Comparison of ENCODE assay signal across 8 mouse cellular contexts in the genomic region with DNA sequence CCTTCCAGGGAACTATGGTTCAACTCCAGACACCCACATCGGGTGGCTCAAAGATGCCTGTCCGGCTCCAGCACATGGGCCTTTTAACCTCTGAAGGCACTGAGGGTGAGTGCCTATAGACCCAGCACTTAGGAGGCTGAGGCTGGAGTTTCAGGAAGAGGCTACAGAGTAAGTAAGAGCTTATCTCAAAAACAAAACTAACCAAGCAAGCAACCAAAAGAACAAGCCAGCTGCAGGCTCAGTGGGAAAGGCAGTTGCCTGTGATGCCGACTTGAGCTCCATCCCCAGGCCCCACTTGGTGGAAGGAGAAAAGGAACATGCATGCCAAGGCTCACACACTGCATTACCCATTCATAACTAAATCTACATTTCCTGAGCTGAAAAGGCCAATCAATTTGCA. TPM values are rescaled to one million over a fixed set of nuclear protein-coding genes. Genes with fewer than 3 reads are reported as not detected.
DNase-seq lines count a peak whose midpoint lies in the region; ATAC-seq and TF ChIP-seq lines count a peak whose summit lies in the region.

No protein-coding gene starts in this region.

- peaks cover 7% of the 10 kb centered on the region for H3K4me1 ChIP-seq in liver, embryonic 11.5 days (replicated peaks; ENCODE audit: control insufficient read depth, insufficient read depth, low read length)
- H3K4me1 ChIP-seq in embryonic facial prominence, embryonic 14.5 days (ENCODE audit: control insufficient read depth, insufficient read depth, low read length): 0 out of 2 replicates have a peak, but pooled peaks cover 3% of the 10 kb centered on the region
- peaks cover 6% of the 10 kb centered on the region; the same call in 1 of the 2 replicates for H3K4me1 ChIP-seq in limb, embryonic 14.5 days (ENCODE audit: control insufficient read depth, insufficient read depth, low read length)
- no peaks in the 10 kb centered on the region for H3K4me1 ChIP-seq in stomach, embryonic 16.5 days (ENCODE audit: control insufficient read depth, insufficient read depth, low read length)

- no peaks in the 10 kb centered on the region for H3K36me3 ChIP-seq in liver, embryonic 11.5 days (ENCODE audit: control insufficient read depth, insufficient read depth, low read length)
- no peaks in the 10 kb centered on the region for H3K36me3 ChIP-seq in embryonic facial prominence, embryonic 14.5 days (ENCODE audit: control insufficient read depth, insufficient read depth, low read length)
- no peaks in the 10 kb centered on the region for H3K36me3 ChIP-seq in limb, embryonic 14.5 days (ENCODE audit: control insufficient read depth, insufficient read depth, low read length)
- no peaks in the 10 kb centered on the region for H3K36me3 ChIP-seq in stomach, embryonic 16.5 days (ENCODE audit: control insufficient read depth, insufficient read depth, low read length)

- H3K9ac ChIP-seq in liver, embryonic 11.5 days (ENCODE audit: low read depth, low read length): peak overlapping the region; percentile 62
- peak overlapping the region; percentile 60; the same call in 1 of the 2 replicates for H3K9ac ChIP-seq in embryonic facial prominence, embryonic 14.5 days (ENCODE audit: low read depth, low read length)
- H3K9ac ChIP-seq in limb, embryonic 14.5 days (ENCODE audit: low read depth, low read length, severe bottlenecking): no peak overlapping the region
- no peak overlapping the region for H3K9ac ChIP-seq in stomach, embryonic 16.5 days (ENCODE audit: low read length)

- H3K9me3 ChIP-seq in liver, embryonic 11.5 days (ENCODE audit: control insufficient read depth, low read length): no peaks in the 10 kb centered on the region; the same call in 1 of the 2 replicates
- no peaks in the 10 kb centered on the region for H3K9me3 ChIP-seq in embryonic facial prominence, embryonic 14.5 days (ENCODE audit: control insufficient read depth, low read length)
- no peaks in the 10 kb centered on the region for H3K9me3 ChIP-seq in limb, embryonic 14.5 days (ENCODE audit: control insufficient read depth, low read length)
- no peaks in the 10 kb centered on the region for H3K9me3 ChIP-seq in stomach, embryonic 16.5 days (replicated peaks; ENCODE audit: control insufficient read depth, low read length)

- WGBS in liver, embryonic 11.5 days: 55% methylated on average over 3 of the region's 3 CpGs
- WGBS in embryonic facial prominence, embryonic 14.5 days: 44% methylated on average over 3 of the region's 3 CpGs
- WGBS in limb, embryonic 14.5 days: 51% methylated on average over 3 of the region's 3 CpGs
- 62% methylated on average over 3 of the region's 3 CpGs for WGBS in stomach, embryonic 16.5 days

- ATAC-seq in liver, embryonic 11.5 days (replicated peaks; ENCODE audit: low FRiP score): no peak
- no peak for ATAC-seq in embryonic facial prominence, embryonic 14.5 days (ENCODE audit: low read depth)
- no peak for ATAC-seq in limb, embryonic 14.5 days (ENCODE audit: low FRiP score, low read depth)
- no peak for ATAC-seq in stomach, embryonic 16.5 days (ENCODE audit: insufficient read depth, low FRiP score)

- H3K27me3 ChIP-seq in liver, embryonic 11.5 days (replicated peaks; ENCODE audit: control insufficient read depth, insufficient read depth, low read length): no peaks in the 10 kb centered on the region
- peaks cover 10% of the 10 kb centered on the region; the same call in 1 of the 2 replicates for H3K27me3 ChIP-seq in embryonic facial prominence, embryonic 14.5 days (replicated peaks; ENCODE audit: control insufficient read depth, insufficient read depth, low read length)
- H3K27me3 ChIP-seq in limb, embryonic 14.5 days (ENCODE audit: control insufficient read depth, insufficient read depth, low read length): no peaks in the 10 kb centered on the region
- no peaks in the 10 kb centered on the region for H3K27me3 ChIP-seq in stomach, embryonic 16.5 days (ENCODE audit: control insufficient read depth, insufficient read depth, low read length)

- peak overlapping the region; percentile 55 for H3K4me3 ChIP-seq in liver, embryonic 11.5 days (ENCODE audit: low read depth, low read length)
- no peak overlapping the region for H3K4me3 ChIP-seq in embryonic facial prominence, embryonic 14.5 days (ENCODE audit: low read depth, low read length)
- H3K4me3 ChIP-seq in limb, embryonic 14.5 days (replicated peaks; ENCODE audit: low read length): peak overlapping the region; percentile 44; the same call in 1 of the 2 replicates
- H3K4me3 ChIP-seq in stomach, embryonic 16.5 days (replicated peaks; ENCODE audit: low read length): no peak overlapping the region

- no peak for DNase-seq in liver, embryonic 11.5 days (ENCODE audit: low spot score)
- DNase-seq in liver: no peak
- no peak for DNase-seq in embryonic facial prominence, embryonic 14.5 days (ENCODE audit: low spot score)
- no peak for DNase-seq in limb, embryonic 14.5 days (ENCODE audit: low spot score)
- DNase-seq in c-Kit-positive CD71-positive TER-119-positive erythroid progenitor cells, embryonic 14.5 days (ENCODE audit: low spot score): no peak
- no peak for DNase-seq in adrenal gland, postnatal 25 days
- no peak for DNase-seq in urinary bladder, adult 2 months (ENCODE audit: low spot score)

- TF ChIP-seq POLR2A in limb, embryonic 14.5 days (IDR thresholded peaks at IDR 0.05; ENCODE audit: borderline replicate concordance, extremely low read depth, insufficient read depth, insufficient read length): no peak

- peak overlapping the region; percentile 87 for H3K4me2 ChIP-seq in liver, embryonic 11.5 days
- peak overlapping the region; percentile 94 for H3K4me2 ChIP-seq in embryonic facial prominence, embryonic 14.5 days (ENCODE audit: low read depth, low read length)
- H3K4me2 ChIP-seq in limb, embryonic 14.5 days (replicated peaks; ENCODE audit: low read depth, low read length, severe bottlenecking): peak overlapping the region; percentile 92; the same call in 1 of the 2 replicates
- H3K4me2 ChIP-seq in stomach, embryonic 16.5 days (ENCODE audit: low read depth, low read length): 0 out of 2 replicates have a peak overlapping the region, but pooled peaks have one; percentile 96

- H3K27ac ChIP-seq in liver, embryonic 11.5 days (ENCODE audit: low read depth, low read length): no peak overlapping the region
- H3K27ac ChIP-seq in embryonic facial prominence, embryonic 14.5 days (replicated peaks; ENCODE audit: low read depth, low read length): no peak overlapping the region
- no peak overlapping the region for H3K27ac ChIP-seq in limb, embryonic 14.5 days (replicated peaks; ENCODE audit: low read depth, low read length)
- H3K27ac ChIP-seq in stomach, embryonic 16.5 days (ENCODE audit: low read length): no peak overlapping the region

RNA-seq across cellular contexts. Expression of gene Ccdc69, which starts 0.6 kb away (rescaled TPM):
- polyA plus RNA-seq in liver, embryonic 11.5 days (2014; fragmentation: Nextera tagmentation; extraction: Ambion mirVana): 1.2 and 1.4 TPM in 2 replicates
- 2.2 and 2.7 TPM in 2 replicates for polyA plus RNA-seq in embryonic facial prominence, embryonic 14.5 days (2014; fragmentation: Nextera tagmentation; extraction: Ambion mirVana)
- polyA plus RNA-seq in limb, embryonic 14.5 days (2012; rRNA removed): 1.2 and 1.6 TPM in 2 replicates
- polyA plus RNA-seq in limb, embryonic 14.5 days (2014; fragmentation: Nextera tagmentation; extraction: Ambion mirVana): 1.1 and 1.3 TPM in 2 replicates
- polyA plus RNA-seq in stomach, embryonic 16.5 days (2015; fragmentation: Nextera tagmentation; extraction: Ambion mirVana): 3.5 and 3.7 TPM in 2 replicates
- 8.8 and 11.2 TPM in 2 replicates for total RNA-seq in adrenal gland, postnatal 25 days (2021)
- polyA plus RNA-seq in urinary bladder, adult 2 months (2012; rRNA removed): 29.0 and 33.3 TPM in 2 replicates

RNA-seq across cellular contexts. Expression of gene Gm2a, which starts 19.4 kb away (rescaled TPM):
- 13.9 and 15.9 TPM in 2 replicates for polyA plus RNA-seq in liver, embryonic 11.5 days (2014; fragmentation: Nextera tagmentation; extraction: Ambion mirVana)
- polyA plus RNA-seq in embryonic facial prominence, embryonic 14.5 days (2014; fragmentation: Nextera tagmentation; extraction: Ambion mirVana): 28.2 and 30.3 TPM in 2 replicates
- 12.2 and 14.6 TPM in 2 replicates for polyA plus RNA-seq in limb, embryonic 14.5 days (2012; rRNA removed)
- polyA plus RNA-seq in limb, embryonic 14.5 days (2014; fragmentation: Nextera tagmentation; extraction: Ambion mirVana): 34.6 and 37.8 TPM in 2 replicates
- polyA plus RNA-seq in stomach, embryonic 16.5 days (2015; fragmentation: Nextera tagmentation; extraction: Ambion mirVana): 26.5 and 28.8 TPM in 2 replicates
- total RNA-seq in adrenal gland, postnatal 25 days (2021): 211 and 223 TPM in 2 replicates
- polyA plus RNA-seq in urinary bladder, adult 2 months (2012; rRNA removed): 47.0 and 62.2 TPM in 2 replicates

RNA-seq across cellular contexts. Expression of gene Anxa6, which starts 45.3 kb away (rescaled TPM):
- 78.5 and 86.6 TPM in 2 replicates for polyA plus RNA-seq in liver, embryonic 11.5 days (2014; fragmentation: Nextera tagmentation; extraction: Ambion mirVana)
- polyA plus RNA-seq in embryonic facial prominence, embryonic 14.5 days (2014; fragmentation: Nextera tagmentation; extraction: Ambion mirVana): 393 and 439 TPM in 2 replicates
- 272 and 281 TPM in 2 replicates for polyA plus RNA-seq in limb, embryonic 14.5 days (2012; rRNA removed)
- 390 and 395 TPM in 2 replicates for polyA plus RNA-seq in limb, embryonic 14.5 days (2014; fragmentation: Nextera tagmentation; extraction: Ambion mirVana)
- 364 and 365 TPM in 2 replicates for polyA plus RNA-seq in stomach, embryonic 16.5 days (2015; fragmentation: Nextera tagmentation; extraction: Ambion mirVana)
- total RNA-seq in adrenal gland, postnatal 25 days (2021): 94.6 and 115 TPM in 2 replicates
- polyA plus RNA-seq in urinary bladder, adult 2 months (2012; rRNA removed): 204 and 234 TPM in 2 replicates

Comparison
In these comparisons a context has a peak if more than half of its experiments do, and no peak if none do; other contexts are left out.
1. H3K4me3 ChIP-seq: peak in liver, embryonic 11.5 days (single experiment) and limb, embryonic 14.5 days (single experiment); none in embryonic facial prominence, embryonic 14.5 days (single experiment) and stomach, embryonic 16.5 days (single experiment).
2. H3K9ac ChIP-seq: peak in liver, embryonic 11.5 days (single experiment) and embryonic facial prominence, embryonic 14.5 days (single experiment); none in limb, embryonic 14.5 days (single experiment) and stomach, embryonic 16.5 days (single experiment).
3. Peak in every context shown above with its lines, with median percentiles within 50 percentile points of each other: H3K4me2 ChIP-seq.